Mouse (Mus musculus) CD4-positive helper T cell, adult 2 months (primary cell): ENCODE data around the gene Fer1l5.
A peak's percentile ranks its signal among the peaks of the same experiment; 100 is the strongest.

ENCODE experiments used
- DNase-seq: peaks from one replicate; pipeline ENCODE4 v3.0.0-alpha.2; 2012; ENCODE audit warnings: low read depth, missing footprints, low spot score

Fer1l5 gene

GRCm38 (mm10) chr1:36432999-36433398, 60.9 kb downstream of the Fer1l5 start:
- DNase-seq: no peak

- DNase-seq: no peak
Measured at GRCm38 (mm10) chr1:36433616-36434015, 61.5 kb downstream of the Fer1l5 start.

DNA sequence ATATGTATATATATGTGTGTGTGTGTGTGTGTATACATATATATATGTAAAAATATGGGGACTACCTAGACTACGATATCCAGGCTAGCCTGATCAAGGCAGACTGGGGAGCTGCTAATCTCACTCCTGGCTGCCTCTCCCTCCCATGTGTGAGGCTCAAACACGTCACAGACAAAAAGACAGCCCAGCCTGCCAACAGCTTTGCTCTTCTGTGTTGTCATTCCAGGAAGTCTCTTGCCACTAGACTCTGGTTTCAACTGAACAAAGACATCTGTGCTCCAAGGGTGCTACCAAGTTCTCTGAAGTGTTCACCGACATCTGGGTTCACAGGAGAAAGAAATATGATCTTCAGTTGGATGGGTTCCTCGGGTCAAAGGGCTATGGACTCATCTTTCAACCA, 63.0 kb downstream of the Fer1l5 start:
- DNase-seq: peak; percentile 45

- no peak for DNase-seq
Measured at GRCm38 (mm10) chr1:36436515-36436914, 64.4 kb downstream of the Fer1l5 start.

DNA sequence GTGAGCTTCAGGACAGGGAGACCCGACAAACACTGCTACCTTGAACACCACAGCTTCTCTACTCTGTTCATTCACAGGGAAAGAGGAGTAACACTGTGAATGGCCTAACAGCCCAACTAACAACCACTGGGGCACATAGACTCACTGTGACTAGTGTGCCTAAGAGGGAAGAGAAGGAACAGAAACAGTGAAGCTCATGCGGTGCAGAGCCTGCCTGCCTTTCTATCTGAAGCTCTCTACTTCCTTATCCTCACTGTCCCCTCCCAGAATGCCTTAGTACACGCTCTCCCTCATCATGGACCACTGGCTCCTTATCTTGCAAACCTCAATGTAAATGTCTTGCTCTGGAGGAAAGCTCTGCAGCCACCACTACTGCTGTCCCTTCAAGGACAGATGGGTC, 65.1 kb downstream of the Fer1l5 start:
- no peak for DNase-seq

DNA sequence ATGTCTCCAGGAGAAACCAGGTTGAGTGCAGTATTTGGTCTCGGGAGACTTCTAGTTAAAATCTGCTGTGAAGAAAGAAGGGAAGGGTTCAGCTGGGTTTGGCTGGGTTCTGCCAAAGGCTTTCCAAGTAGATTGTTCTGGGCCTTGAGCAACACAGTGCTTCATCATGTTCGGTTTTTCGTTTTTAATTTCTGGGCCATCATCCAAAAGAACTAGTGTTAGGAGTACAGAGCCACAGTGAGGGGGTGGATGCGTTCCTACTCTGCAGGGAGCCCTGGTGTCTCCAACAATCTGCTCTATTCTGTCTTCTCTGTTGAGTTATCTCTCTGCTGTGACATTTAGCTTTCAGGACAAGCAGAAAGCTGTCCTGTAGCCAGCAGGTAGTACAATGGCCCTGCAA, 69.0 kb downstream of the Fer1l5 start:
- no peak for DNase-seq

DNA sequence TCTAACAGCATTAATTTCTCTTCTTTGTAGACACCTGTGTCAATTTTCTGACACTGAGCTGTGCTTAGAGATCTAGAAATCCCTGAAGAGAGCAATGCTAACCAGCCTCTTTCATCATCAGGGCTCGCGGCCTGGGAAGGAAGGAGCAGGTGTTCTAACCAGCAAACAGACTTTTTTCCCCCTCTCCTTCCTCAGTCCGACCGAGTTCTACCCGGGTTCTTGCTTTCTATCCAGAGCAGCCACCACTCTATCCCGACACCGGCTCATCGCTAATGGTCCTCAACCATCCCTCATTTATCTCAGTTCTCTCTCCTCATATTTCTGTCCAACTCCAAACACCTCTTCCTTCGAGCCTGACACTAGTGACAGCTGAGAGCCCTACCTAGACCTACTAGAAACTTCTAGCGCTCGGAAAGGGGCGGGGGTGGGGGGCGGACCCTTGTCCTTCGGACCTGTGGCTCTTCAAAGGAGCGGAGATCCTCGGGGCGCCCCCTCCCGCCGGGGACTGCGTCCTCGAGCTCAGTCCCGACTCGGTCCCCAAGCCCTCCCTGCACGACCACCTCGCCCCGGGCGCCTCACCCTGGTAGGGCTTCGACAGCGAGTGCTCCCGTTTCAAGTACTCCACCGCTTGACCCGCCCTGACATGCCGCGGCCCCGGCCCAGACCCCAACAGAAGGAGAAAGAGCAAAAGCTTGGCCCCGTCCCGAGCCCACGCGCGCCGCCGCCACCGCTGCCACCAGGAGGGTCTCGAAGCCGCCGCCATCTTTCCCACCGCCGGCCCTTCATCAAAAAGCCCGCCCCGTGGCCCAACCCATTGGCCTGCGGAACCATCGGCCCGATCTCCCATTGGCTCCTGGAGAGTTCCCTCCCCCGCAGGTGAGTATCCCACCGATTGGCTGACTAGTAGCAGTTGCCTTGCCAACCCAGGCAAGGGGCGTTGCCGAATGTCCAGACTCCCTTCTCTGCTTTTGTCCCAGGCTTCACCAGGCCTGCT, 72.7 kb downstream of the Fer1l5 start, which contains the start of gene Lman2l:
Gene Lman2l, minus strand, starts transcription at position 801 of the 994 bp plus-strand sequence.
- DNase-seq: peak; percentile 94

- DNase-seq: no peak
Measured at GRCm38 (mm10) chr1:36445508-36445907, 73.4 kb downstream of the Fer1l5 start.

- no peak for DNase-seq
Measured at GRCm38 (mm10) chr1:36446106-36446824, 74.2 kb downstream of the Fer1l5 start.

DNA sequence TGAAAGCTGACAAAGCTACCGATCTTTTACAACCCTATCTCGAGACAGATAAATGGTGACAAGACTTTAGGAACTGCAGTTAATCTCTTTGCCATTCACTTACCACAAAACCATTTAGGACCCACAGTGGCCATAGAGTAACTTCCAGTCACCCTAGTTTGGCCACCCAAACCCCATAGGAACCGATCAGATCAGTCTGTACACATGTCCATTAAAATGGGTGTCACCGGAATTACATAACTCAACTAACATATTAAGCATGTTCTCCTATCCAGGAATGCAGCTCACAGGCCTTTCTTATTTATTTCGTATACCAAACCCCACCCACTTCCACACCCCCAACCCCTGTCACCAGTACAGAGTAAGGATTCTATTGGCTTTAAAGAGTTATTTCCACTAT, 74.8 kb downstream of the Fer1l5 start:
- no peak for DNase-seq

GRCm38 (mm10) chr1:36454055-36454815, 82.1 kb downstream of the Fer1l5 start:
- DNase-seq: no peak

DNA sequence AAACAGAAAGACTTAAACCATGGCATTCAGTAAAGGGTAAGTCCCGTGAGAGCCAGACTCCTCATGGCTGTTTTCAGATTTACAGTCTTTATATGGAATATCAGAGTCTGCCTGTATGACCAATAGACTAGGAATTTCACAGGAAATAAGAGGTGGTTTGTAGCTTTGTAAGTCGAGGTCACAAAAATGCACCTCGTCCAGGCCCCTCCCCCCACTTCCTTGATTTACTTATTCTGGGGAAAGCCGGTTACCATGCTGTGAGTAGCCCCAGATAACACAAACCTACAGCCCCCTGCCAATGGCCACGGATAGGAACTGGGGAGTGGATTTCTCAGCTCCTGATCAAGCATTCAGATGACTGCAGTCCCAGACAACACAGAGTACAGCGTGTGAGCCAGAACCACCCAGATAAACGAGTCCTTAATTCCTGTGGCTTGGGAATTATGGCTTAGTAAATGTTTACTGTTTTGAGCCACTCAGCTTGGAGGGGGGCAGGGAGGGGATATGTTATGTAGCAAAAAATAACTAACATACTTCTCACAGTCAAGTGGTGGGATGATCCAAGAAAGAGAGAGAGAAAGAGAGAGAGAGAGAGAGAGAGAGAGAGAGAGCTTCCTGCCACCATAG, 85.4 kb downstream of the Fer1l5 start:
- DNase-seq: no peak

- DNase-seq: no peak
Measured at GRCm38 (mm10) chr1:36458169-36458568, 86.1 kb downstream of the Fer1l5 start.

DNA sequence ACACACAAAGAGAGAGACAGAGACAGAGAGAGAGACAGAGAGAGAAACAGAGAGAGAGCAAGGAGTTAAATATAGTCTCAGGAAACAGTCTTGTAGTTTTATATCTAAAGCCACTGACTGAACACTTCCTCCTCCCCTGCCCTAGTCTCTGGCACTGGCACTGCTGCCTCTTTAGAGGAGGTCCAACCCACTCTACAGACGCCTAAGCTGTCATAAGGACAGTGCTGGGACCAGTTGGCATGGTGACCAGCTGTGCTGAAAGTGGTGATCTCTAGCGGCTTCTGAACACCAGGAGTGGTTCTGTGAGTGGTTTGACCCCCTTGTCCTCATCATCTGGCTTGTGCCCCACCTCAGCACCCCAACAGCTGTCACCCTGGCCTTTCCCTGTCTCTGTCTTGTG, 89.7 kb downstream of the Fer1l5 start:
- no peak for DNase-seq

DNA sequence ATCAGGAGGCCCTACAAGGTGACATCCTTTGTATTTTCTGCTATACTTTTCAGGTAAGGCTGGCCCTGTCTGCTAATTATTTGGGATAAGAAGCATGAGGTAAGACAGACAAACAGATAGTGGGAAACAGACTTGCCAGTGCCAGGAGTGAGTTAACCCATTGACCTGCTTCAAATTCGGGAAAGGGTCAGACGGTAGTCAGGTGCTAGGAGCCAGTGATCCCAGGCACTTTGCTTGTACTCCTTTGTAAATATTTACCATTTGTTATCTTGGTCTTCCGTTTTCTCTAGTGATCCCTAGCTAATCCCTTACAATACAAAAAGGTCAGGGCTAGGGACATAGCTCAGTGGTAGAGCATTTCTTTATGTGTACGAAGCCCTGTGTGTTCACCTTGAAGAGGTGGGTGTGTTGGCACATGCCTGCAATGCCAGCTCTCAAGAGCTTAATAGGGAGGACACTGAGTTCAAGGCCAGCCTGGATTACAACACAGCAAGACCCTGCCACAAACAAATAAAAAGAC, 93.6 kb downstream of the Fer1l5 start:
- DNase-seq: no peak

- no peak for DNase-seq
Measured at GRCm38 (mm10) chr1:36467446-36467845, 95.4 kb downstream of the Fer1l5 start.

- no peak for DNase-seq
Measured at GRCm38 (mm10) chr1:36469811-36470444, 97.8 kb downstream of the Fer1l5 start.

- peak; percentile 89 for DNase-seq
Measured at GRCm38 (mm10) chr1:36471181-36472105, 99.4 kb downstream of the Fer1l5 start, which contains the start of gene Cnnm4. Gene Cnnm4, plus strand, starts transcription at chr1:36471620.
